Mouse (Mus musculus) stomach, postnatal 0 days (tissue): ENCODE data around the gene Wdr34. TPM values are rescaled to one million over a fixed set of nuclear protein-coding genes. Genes with fewer than 3 reads are reported as not detected.
A peak's percentile ranks its signal among the peaks of the same experiment; 100 is the strongest.

Experiments used
- ATAC-seq: fragments of 200-750 bp; cut with Nextera tagmentation; 2 replicates; pipeline ENCODE4 v1.8.0; 2017; ENCODE audit not compliant: low FRiP score, low TSS enrichment
- DNase-seq: peaks from one replicate; pipeline ENCODE4 v3.0.0-alpha.2; 2016; ENCODE audit warnings: low spot score
- H3K27ac ChIP-seq: fragments of 300-500 bp; sonication (generic); replicated peaks from 2 replicates; pipeline ENCODE4 v1.5.1; 2014; ENCODE audit warnings: mild to moderate bottlenecking, control low read depth
- H3K27me3 ChIP-seq: fragments of 300-500 bp; sonication (generic); 2 replicates; pipeline ENCODE4 v1.6.1; 2014; ENCODE audit warnings: low read length; ENCODE audit not compliant: control insufficient read depth, insufficient read depth
- H3K36me3 ChIP-seq: fragments of 300-500 bp; sonication (generic); 2 replicates; pipeline ENCODE4 v1.6.1; 2014; ENCODE audit warnings: low read length, mixed read lengths; ENCODE audit not compliant: control insufficient read depth, insufficient read depth
- H3K4me1 ChIP-seq: fragments of 300-500 bp; sonication (generic); replicated peaks from 2 replicates; pipeline ENCODE4 v1.6.1; 2014; ENCODE audit warnings: antibody characterized with exemption; ENCODE audit not compliant: control insufficient read depth, insufficient read depth
- H3K4me2 ChIP-seq: fragments of 300-500 bp; sonication (generic); replicated peaks from 2 replicates; pipeline ENCODE4 v1.6.1; 2014; ENCODE audit warnings: low read depth, mild to moderate bottlenecking, control low read depth, moderate library complexity
- H3K4me3 ChIP-seq: fragments of 300-500 bp; sonication (generic); 2 replicates; pipeline ENCODE4 v1.5.1; 2014; ENCODE audit warnings: low read depth, low read length, control low read depth
- H3K9ac ChIP-seq: fragments of 300-500 bp; sonication (generic); 2 replicates; pipeline ENCODE4 v1.6.1; 2014; ENCODE audit warnings: mild to moderate bottlenecking, low read length, control low read depth, mixed read lengths
- H3K9me3 ChIP-seq: fragments of 300-500 bp; sonication (generic); 2 replicates; pipeline ENCODE4 v1.6.1; 2016; ENCODE audit warnings: low read length; ENCODE audit not compliant: control insufficient read depth
- CTCF ChIP-seq: IDR thresholded peaks from 2 replicates; pipeline ENCODE4 v1.5.1; 2016; ENCODE audit warnings: antibody characterized with exemption, low read depth, mild to moderate bottlenecking, moderate library complexity
- EP300 ChIP-seq: optimal IDR thresholded peaks from 2 replicates; pipeline ENCODE3; 2016; ENCODE audit warnings: antibody characterized with exemption
- WGBS: fragments of 180-500 bp; shearing (Covaris S2); extraction: QIAGEN DNeasy Blood & Tissue Kit; methylation state at CpG from one replicate; pipeline ENCODE4 v1.1.7; 2014; 5-methylcytosine and 5-hydroxymethylcytosine counted together
- polyA plus RNA-seq: library from polyadenylated mRNA; unstranded; fragments of >200 nt; fragmentation: Nextera tagmentation; extraction: Ambion mirVana; gene quantifications from 2 replicates; pipeline ENCODE4 v1.2.1, GENCODE M21; 2015

The Wdr34 gene
- polyA plus RNA-seq, 1 experiment from 2014 or later = 10.9 TPM

GRCm38 (mm10) chr2:30048101-30048501, 580 bp downstream of the Wdr34 start:
- WGBS = 49% methylated on average over 11 of the region's 11 CpGs
- no peaks in the 10 kb centered on the region for H3K9me3 ChIP-seq
- H3K4me1 ChIP-seq = 0 out of 2 replicates have a peak, but pooled peaks cover 2% of the 10 kb centered on the region
- peak overlapping the region; percentile 77 for H3K4me2 ChIP-seq
- no peaks in the 10 kb centered on the region for H3K27me3 ChIP-seq
- peak overlapping the region; percentile 65 for H3K9ac ChIP-seq
- DNase-seq (no peak), ATAC-seq (no peak)
- peak overlapping the region; percentile 59 for H3K4me3 ChIP-seq
- peak; percentile 8 for TF ChIP-seq EP300
- TF ChIP-seq CTCF = no peak
- no peaks in the 10 kb centered on the region for H3K36me3 ChIP-seq
- no peak overlapping the region for H3K27ac ChIP-seq

DNA sequence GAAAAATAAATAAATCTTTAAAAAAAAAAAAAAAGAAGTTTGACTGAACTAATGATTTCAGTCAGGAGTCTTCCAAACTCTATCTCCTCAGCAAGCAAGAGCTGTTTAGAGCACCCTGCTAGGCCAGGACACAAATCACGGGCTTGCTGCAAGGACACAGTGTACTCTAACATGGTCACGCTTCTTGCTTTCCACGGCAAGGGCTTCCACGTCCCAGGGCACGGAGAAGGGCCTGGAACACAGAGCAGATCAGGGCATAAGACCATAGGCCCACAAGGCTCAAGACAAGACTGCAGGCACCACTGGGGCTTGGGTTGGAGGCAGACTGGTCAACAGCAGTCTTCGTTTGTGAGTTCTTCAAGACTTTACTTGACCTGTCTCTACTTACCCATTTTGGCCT, 1.6 kb downstream of the Wdr34 start:
- no peak overlapping the region for H3K4me2 ChIP-seq
- H3K4me1 ChIP-seq = 0 out of 2 replicates have a peak, but pooled peaks cover 2% of the 10 kb centered on the region
- 98% methylated on average over 6 of the region's 6 CpGs for WGBS
- no peaks in the 10 kb centered on the region for H3K36me3 ChIP-seq
- no peak overlapping the region for H3K27ac ChIP-seq
- no peak for DNase-seq
- H3K9me3 ChIP-seq = no peaks in the 10 kb centered on the region
- TF ChIP-seq CTCF (no peak), EP300 (no peak)
- no peak overlapping the region for H3K4me3 ChIP-seq
- no peak for ATAC-seq
- H3K27me3 ChIP-seq = no peaks in the 10 kb centered on the region
- H3K9ac ChIP-seq = no peak overlapping the region

DNA sequence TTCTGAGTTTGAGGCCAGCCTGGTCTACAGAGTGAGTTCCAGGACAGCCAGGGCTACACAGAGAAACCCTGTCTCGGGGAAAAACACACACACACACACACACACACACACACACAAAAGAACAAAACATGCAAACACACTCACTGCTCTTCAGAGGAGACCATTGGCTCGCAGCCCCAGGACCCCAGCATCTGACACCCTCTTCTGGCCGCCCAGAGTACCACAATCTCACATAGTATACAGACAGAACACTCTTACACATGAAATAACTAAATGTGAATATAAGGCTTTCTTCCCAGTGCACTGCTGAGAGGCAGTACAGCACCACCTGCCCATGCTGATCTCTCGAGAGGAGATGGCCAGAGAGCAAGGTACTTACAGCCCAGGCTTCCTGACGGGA, 4.1 kb downstream of the Wdr34 start:
- DNase-seq (no peak), ATAC-seq (no peak)
- H3K4me2 ChIP-seq = no peak overlapping the region
- WGBS = 85% methylated on average over 5 of the region's 5 CpGs
- 0 out of 2 replicates have a peak, but pooled peaks cover 2% of the 10 kb centered on the region for H3K4me1 ChIP-seq
- no peaks in the 10 kb centered on the region for H3K36me3 ChIP-seq
- H3K27me3 ChIP-seq = no peaks in the 10 kb centered on the region
- H3K4me3 ChIP-seq = no peak overlapping the region
- no peak for TF ChIP-seq CTCF
- TF ChIP-seq EP300 = no peak
- no peak overlapping the region for H3K27ac ChIP-seq
- no peak overlapping the region for H3K9ac ChIP-seq
- H3K9me3 ChIP-seq = no peaks in the 10 kb centered on the region

- no peak overlapping the region for H3K4me3 ChIP-seq
- H3K9ac ChIP-seq = 0 out of 2 replicates have a peak overlapping the region, but pooled peaks have one; percentile 18
- WGBS = 3% methylated on average over 4 of the region's 4 CpGs
- no peak overlapping the region for H3K4me2 ChIP-seq
- H3K9me3 ChIP-seq = no peaks in the 10 kb centered on the region
- ATAC-seq (peak; percentile 34), DNase-seq (peak; percentile 84)
- H3K27ac ChIP-seq = 0 out of 2 replicates have a peak overlapping the region, but pooled peaks have one; percentile 13
- H3K36me3 ChIP-seq = no peaks in the 10 kb centered on the region
- H3K27me3 ChIP-seq = no peaks in the 10 kb centered on the region
- peak; percentile 89 for TF ChIP-seq CTCF
- no peak for TF ChIP-seq EP300
- no peaks in the 10 kb centered on the region for H3K4me1 ChIP-seq
These were observed 6.2 kb downstream of the Wdr34 start for GRCm38 (mm10) chr2:30042445-30042844.

DNA sequence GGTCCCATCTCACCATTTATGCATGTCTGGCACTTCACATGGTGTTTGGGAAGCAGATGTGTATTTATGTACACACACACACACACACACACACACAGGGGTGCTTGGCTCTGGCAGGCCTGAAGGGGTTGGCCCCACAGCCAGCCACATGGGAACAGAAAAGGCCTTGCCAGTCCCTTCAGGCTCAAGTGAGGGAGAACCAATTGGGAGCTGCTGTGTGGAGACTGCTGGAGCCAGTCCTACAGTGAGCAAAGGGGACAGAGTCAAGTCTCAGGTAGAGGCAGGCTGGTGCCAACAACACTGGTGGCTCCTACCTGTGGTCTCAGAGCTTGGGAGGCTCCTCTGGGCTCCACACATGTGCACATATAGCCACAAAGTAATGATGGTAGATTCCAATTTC, 9.0 kb downstream of the Wdr34 start:
- Histone ChIP-seq H3K27me3 (no peaks in the 10 kb centered on the region), H3K36me3 (no peaks in the 10 kb centered on the region), H3K4me2 (no peak overlapping the region), H3K27ac (no peak overlapping the region), H3K9ac (no peak overlapping the region), H3K9me3 (no peaks in the 10 kb centered on the region), H3K4me1 (no peaks in the 10 kb centered on the region), H3K4me3 (no peak overlapping the region)
- ATAC-seq (no peak), DNase-seq (no peak)
- TF ChIP-seq CTCF = no peak
- no peak for TF ChIP-seq EP300

GRCm38 (mm10) chr2:30038370-30038769, 10.3 kb downstream of the Wdr34 start:
- no peak for ATAC-seq
- no peak overlapping the region for H3K27ac ChIP-seq
- TF ChIP-seq CTCF = no peak
- no peak for TF ChIP-seq EP300

More at GRCm38 (mm10) chr2:30038370-30038769, 10.3 kb downstream of the Wdr34 start:
- Histone ChIP-seq H3K36me3 (no peaks in the 10 kb centered on the region), H3K4me1 (no peaks in the 10 kb centered on the region), H3K4me3 (no peak overlapping the region), H3K9ac (no peak overlapping the region), H3K4me2 (no peak overlapping the region), H3K9me3 (no peaks in the 10 kb centered on the region), H3K27me3 (no peaks in the 10 kb centered on the region)
- WGBS = 92% methylated on average over 10 of the region's 10 CpGs
- no peak for DNase-seq
